Mouse (Mus musculus): ENCODE data around the gene Dpf2.

The Dpf2 gene

GRCm38 (mm10) chr19:5871273-5871672 is 41.5 kb downstream of the Dpf2 start:
- DNase-seq (ENCODE audit: low read depth, low spot score): peak; percentile 72

- DNase-seq (ENCODE audit: low read depth, low spot score): no peak
Observed at GRCm38 (mm10) chr19:5868096-5868495, 44.7 kb downstream of the Dpf2 start.

DNA sequence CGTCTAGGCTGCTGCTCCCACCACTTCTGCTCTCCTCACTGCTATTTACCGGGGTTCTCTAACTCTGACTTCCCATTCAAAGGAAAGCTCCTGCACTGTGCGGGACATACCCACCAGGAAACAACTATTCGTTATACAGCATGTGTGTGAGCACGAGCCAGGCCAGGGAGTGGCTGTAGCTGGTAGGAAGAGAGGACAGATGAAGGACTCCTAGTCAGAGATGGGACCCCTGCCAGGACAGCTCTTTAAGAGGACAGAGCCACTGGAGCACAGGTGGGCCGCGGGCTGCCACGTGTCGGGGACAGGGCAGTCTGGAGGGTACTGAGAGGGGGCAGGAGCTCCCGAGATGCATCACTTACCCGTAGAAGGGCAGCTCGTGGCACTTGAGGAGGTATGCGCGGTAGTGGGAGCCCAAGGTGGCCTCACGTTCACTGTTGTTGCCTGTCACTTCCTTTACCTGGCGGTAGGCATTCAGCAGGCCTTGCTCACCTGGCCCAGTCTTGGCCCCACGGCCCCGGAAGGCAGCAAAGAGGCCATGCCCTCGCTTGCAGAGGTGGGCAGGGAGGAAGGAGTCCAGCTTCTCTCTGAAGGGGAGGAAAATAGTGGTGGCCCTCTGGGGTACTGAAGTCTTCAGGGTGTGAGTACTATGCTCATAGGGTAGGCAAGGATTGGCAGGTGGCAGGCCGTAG is 48.0 kb downstream of the Dpf2 start:
- DNase-seq (ENCODE audit: low read depth, low spot score): no peak

GRCm38 (mm10) chr19:5863776-5864175 is 49.0 kb downstream of the Dpf2 start:
- DNase-seq (ENCODE audit: low read depth, low spot score): no peak

GRCm38 (mm10) chr19:5862335-5863085 is 50.3 kb downstream of the Dpf2 start:
- DNase-seq (ENCODE audit: low read depth, low spot score): no peak

DNA sequence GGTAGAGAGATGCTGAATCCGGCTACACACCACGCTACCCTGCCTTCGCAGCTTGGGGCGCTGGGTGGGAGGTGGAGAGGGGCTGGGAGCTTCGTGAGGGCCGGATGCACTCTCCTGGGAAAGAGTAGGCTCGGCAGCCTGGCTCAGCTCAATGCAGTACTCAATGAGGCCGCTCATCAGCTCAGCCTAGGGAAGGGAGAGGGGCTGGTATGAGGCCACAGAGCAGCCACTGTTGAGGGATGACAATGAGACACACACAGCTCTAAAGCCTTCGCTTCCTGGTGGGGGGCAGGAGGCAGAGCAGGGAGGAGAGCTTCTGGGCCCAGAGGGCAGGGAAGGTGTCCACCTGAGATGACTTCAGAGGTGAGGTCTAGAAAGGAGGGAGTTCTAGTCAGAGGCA is 56.2 kb downstream of the Dpf2 start:
- DNase-seq (ENCODE audit: low read depth, low spot score): no peak

- no peak for DNase-seq (ENCODE audit: low read depth, low spot score)
Observed at GRCm38 (mm10) chr19:5852035-5852722, 60.6 kb downstream of the Dpf2 start.

GRCm38 (mm10) chr19:5851481-5851971 is 61.3 kb downstream of the Dpf2 start:
- DNase-seq (ENCODE audit: low read depth, low spot score): no peak

- no peak for DNase-seq (ENCODE audit: low read depth, low spot score)
Observed at GRCm38 (mm10) chr19:5850860-5851259, 62.0 kb downstream of the Dpf2 start.

GRCm38 (mm10) chr19:5849843-5850527 is 62.8 kb downstream of the Dpf2 start:
- peak; percentile 91 for DNase-seq (ENCODE audit: low read depth, low spot score)

- peak; percentile 37 for DNase-seq (ENCODE audit: low read depth, low spot score)
Observed at GRCm38 (mm10) chr19:5848826-5849672, 63.8 kb downstream of the Dpf2 start.

- no peak for DNase-seq (ENCODE audit: low read depth, low spot score)
Observed at GRCm38 (mm10) chr19:5848032-5848825, 64.6 kb downstream of the Dpf2 start.

- DNase-seq (ENCODE audit: low read depth, low spot score): peak; percentile 23
Observed at GRCm38 (mm10) chr19:5847306-5847796, 65.5 kb downstream of the Dpf2 start.

DNA sequence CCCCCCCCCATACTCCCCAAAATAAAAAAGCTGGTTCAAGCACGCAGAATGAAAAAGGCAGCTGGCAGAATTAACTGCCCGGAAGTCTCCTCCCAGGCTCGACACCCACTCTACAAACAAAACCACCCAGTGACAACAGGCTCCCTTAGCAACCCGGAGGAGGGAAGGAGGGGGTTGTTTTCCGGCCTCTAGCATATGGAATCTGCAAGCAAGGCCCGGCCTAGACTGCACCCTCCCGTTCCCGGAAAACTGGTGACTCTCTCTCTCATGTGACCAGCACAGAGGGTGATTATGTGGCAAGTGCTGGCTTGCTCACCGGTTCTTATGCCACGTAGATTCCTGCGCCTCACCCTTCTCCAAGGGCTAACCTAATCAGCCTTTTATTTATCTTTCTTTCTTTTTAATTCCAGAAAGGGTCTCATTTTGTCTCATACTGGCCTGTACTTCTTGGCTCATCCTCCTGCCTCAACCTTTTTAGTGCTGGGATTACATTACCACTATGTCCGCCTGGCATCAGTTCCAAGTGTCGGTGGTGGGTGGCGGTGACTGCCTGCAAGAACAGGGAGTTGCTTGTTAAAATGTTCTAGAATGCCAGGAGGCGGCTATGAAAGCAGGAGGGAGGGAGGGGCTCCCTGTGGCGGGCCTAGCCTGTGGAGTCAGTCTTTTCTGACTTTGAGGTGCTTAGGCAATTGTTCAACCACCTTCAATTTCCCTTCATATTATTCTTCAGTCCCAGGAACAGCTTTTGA is 66.1 kb downstream of the Dpf2 start:
- DNase-seq (ENCODE audit: low read depth, low spot score): peak; percentile 87

Measured in forelimb bud, embryonic 11.5 days (tissue).